Mouse (Mus musculus) testis, adult 2 months (tissue): ENCODE data around the gene Tspan11. TPM values are rescaled to one million over a fixed set of nuclear protein-coding genes. Genes with fewer than 3 reads are reported as not detected.

ENCODE experiments used
- H3K27ac ChIP-seq: fragments of 200-500 bp; 2 replicates; pipeline ENCODE4 v1.5.1; 2012; ENCODE audit warnings: low read depth, low read length; ENCODE audit not compliant: control insufficient read depth, insufficient read depth
- H3K27me3 ChIP-seq: fragments of 200-500 bp; 2 replicates; pipeline ENCODE4 v1.6.1; 2012; ENCODE audit warnings: mild to moderate bottlenecking, low read length, moderate library complexity; ENCODE audit not compliant: control insufficient read depth, insufficient read depth
- H3K36me3 ChIP-seq: fragments of 200-500 bp; 2 replicates; pipeline ENCODE4 v1.6.1; 2012; ENCODE audit warnings: mild to moderate bottlenecking, low read length; ENCODE audit not compliant: control insufficient read depth, insufficient read depth
- H3K4me1 ChIP-seq: fragments of 200-500 bp; 2 replicates; pipeline ENCODE4 v1.6.1; 2012; ENCODE audit warnings: low read length; ENCODE audit not compliant: control insufficient read depth, insufficient read depth
- H3K4me3 ChIP-seq: fragments of 200-500 bp; 2 replicates; pipeline ENCODE4 v1.5.1; 2012; ENCODE audit warnings: low read depth, mild to moderate bottlenecking, low read length, moderate library complexity, mixed read lengths; ENCODE audit not compliant: control insufficient read depth
- CTCF ChIP-seq: fragments of 200-500 bp; IDR thresholded peaks from 2 replicates; pipeline ENCODE4 v1.5.1; 2012; ENCODE audit warnings: low read depth, mild to moderate bottlenecking, inconsistent platforms, low read length, moderate library complexity; ENCODE audit not compliant: control insufficient read depth, insufficient read depth, insufficient replicate concordance
- POLR2A ChIP-seq: fragments of 200-500 bp; IDR thresholded peaks from 2 replicates; pipeline ENCODE4 v1.6.1; 2012; ENCODE audit warnings: low read depth, mild to moderate bottlenecking, inconsistent platforms, low read length, moderate library complexity; ENCODE audit not compliant: control insufficient read depth
- polyA plus RNA-seq: library from polyadenylated mRNA; depleted of rRNA; stranded (reverse); fragments of >200 nt; gene quantifications from 2 replicates; pipeline ENCODE4 v1.2.3, GENCODE M21; 2012

Gene Tspan11
- polyA plus RNA-seq, 1 experiment, result 0.75 TPM

- H3K27me3 ChIP-seq, result no peaks in the 10 kb centered on the region
- TF ChIP-seq CTCF (peak; percentile 52; the same call in 1 of the 2 replicates), POLR2A (no peak)
- H3K27ac ChIP-seq, result no peak overlapping the region
- H3K36me3 ChIP-seq, result no peaks in the 10 kb centered on the region
- H3K4me1 ChIP-seq, result no peaks in the 10 kb centered on the region
- H3K4me3 ChIP-seq, result no peak overlapping the region
Observed at GRCm38 (mm10) chr6:127879472-127879871, 7.9 kb upstream of the Tspan11 start.

- Histone ChIP-seq H3K4me1 (no peaks in the 10 kb centered on the region; the same call in 1 of the 2 replicates), H3K4me3 (no peak overlapping the region), H3K27me3 (no peaks in the 10 kb centered on the region), H3K36me3 (no peaks in the 10 kb centered on the region), H3K27ac (no peak overlapping the region)
- no peak for TF ChIP-seq POLR2A
- TF ChIP-seq CTCF, result no peak
Observed at GRCm38 (mm10) chr6:127886916-127887315, 473 bp upstream of the Tspan11 start.

GRCm38 (mm10) chr6:127888581-127888980, 1.2 kb downstream of the Tspan11 start:
- TF ChIP-seq CTCF, result no peak
- TF ChIP-seq POLR2A, result no peak
- no peaks in the 10 kb centered on the region for H3K27me3 ChIP-seq
- H3K4me1 ChIP-seq, result no peaks in the 10 kb centered on the region; the same call in 1 of the 2 replicates
- no peaks in the 10 kb centered on the region for H3K36me3 ChIP-seq
- H3K27ac ChIP-seq, result no peak overlapping the region
- H3K4me3 ChIP-seq, result no peak overlapping the region

GRCm38 (mm10) chr6:127893611-127894010, 6.2 kb downstream of the Tspan11 start:
- Histone ChIP-seq H3K27ac (no peak overlapping the region), H3K27me3 (no peaks in the 10 kb centered on the region), H3K4me3 (no peak overlapping the region), H3K4me1 (no peaks in the 10 kb centered on the region), H3K36me3 (no peaks in the 10 kb centered on the region)
- no peak for TF ChIP-seq POLR2A
- TF ChIP-seq CTCF, result no peak

GRCm38 (mm10) chr6:127894999-127895398, 7.6 kb downstream of the Tspan11 start:
- no peak for TF ChIP-seq CTCF
- no peak for TF ChIP-seq POLR2A
- H3K4me1 ChIP-seq, result no peaks in the 10 kb centered on the region
- no peaks in the 10 kb centered on the region for H3K36me3 ChIP-seq
- no peaks in the 10 kb centered on the region for H3K27me3 ChIP-seq
- H3K27ac ChIP-seq, result no peak overlapping the region
- H3K4me3 ChIP-seq, result no peak overlapping the region

GRCm38 (mm10) chr6:127896425-127896824, 9.0 kb downstream of the Tspan11 start:
- no peaks in the 10 kb centered on the region for H3K27me3 ChIP-seq
- H3K36me3 ChIP-seq, result no peaks in the 10 kb centered on the region
- no peak for TF ChIP-seq CTCF
- no peak for TF ChIP-seq POLR2A
- H3K4me3 ChIP-seq, result no peak overlapping the region
- H3K27ac ChIP-seq, result no peak overlapping the region
- H3K4me1 ChIP-seq, result no peaks in the 10 kb centered on the region

GRCm38 (mm10) chr6:127897342-127897741, 10.0 kb downstream of the Tspan11 start:
- H3K4me1 ChIP-seq, result no peaks in the 10 kb centered on the region
- H3K27me3 ChIP-seq, result no peaks in the 10 kb centered on the region
- H3K4me3 ChIP-seq, result no peak overlapping the region
- TF ChIP-seq CTCF (no peak), POLR2A (no peak)
- H3K27ac ChIP-seq, result no peak overlapping the region
- no peaks in the 10 kb centered on the region for H3K36me3 ChIP-seq

- H3K27me3 ChIP-seq, result no peaks in the 10 kb centered on the region
- H3K36me3 ChIP-seq, result no peaks in the 10 kb centered on the region
- TF ChIP-seq CTCF, result no peak
- no peak for TF ChIP-seq POLR2A
- no peaks in the 10 kb centered on the region for H3K4me1 ChIP-seq
- no peak overlapping the region for H3K27ac ChIP-seq
- H3K4me3 ChIP-seq, result no peak overlapping the region
Observed at GRCm38 (mm10) chr6:127900062-127900461, 12.7 kb downstream of the Tspan11 start.
